Mouse (Mus musculus) retina, embryonic 14.5 days (tissue): Measurements from ENCODE around the gene Pcnx.
"Not testable (repeated sequence)": the region's sequence is repeated elsewhere in the genome, so short reads cannot be mapped to it uniquely, and the experiment has no call there.

ENCODE experiments used
- DNase-seq: peaks from one replicate; pipeline ENCODE4 v3.0.0-alpha.2; 2015; ENCODE audit warnings: low spot score

Gene Pcnx

GRCm38 (mm10) chr12:81958351-81958750, 98.5 kb downstream of the Pcnx start:
- DNase-seq = no peak

DNA sequence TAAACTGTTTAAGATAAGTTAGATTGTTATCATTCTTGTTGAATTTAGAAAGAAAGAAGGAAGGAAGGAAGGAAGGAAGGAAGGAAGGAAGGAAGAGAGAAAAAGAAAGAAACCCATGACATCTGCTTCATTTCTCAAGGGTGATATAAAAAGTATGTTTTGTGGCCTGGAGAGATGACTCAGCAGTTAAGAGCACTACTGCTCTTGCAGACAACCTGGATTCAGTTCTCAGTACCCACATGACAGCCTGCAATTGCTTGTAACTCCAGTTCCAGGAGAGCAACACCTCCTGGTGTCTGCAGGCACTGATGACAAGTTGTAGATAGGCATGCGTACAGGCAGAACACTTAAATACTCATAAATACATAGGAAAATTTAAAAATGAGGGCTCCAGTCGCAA, 105.6 kb downstream of the Pcnx start:
- no peak for DNase-seq

GRCm38 (mm10) chr12:81971042-81971883, 111.4 kb downstream of the Pcnx start:
- no peak for DNase-seq

- no peak for DNase-seq
Measured at GRCm38 (mm10) chr12:81971884-81972362, 112.1 kb downstream of the Pcnx start.

DNA sequence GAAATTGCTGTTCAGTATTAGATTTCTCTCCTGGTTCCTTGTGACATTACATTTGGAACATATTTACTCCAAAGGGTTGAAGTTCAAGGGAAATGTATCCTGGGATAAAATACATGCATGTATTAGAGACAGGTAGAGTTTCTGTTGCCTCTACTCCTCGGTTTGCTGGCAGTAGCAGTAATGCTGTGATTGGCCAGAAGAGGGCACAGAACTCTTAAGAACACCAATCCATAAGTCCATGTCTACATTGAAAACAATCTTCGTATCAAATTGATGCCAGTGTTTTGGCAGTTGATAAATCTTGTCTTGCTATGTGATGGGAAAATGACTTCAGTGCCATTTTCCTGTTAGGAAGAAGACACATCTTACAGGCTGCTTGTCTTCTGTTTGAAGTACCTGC, 115.0 kb downstream of the Pcnx start:
- DNase-seq = peak; percentile 62

GRCm38 (mm10) chr12:81977346-81977745, 117.5 kb downstream of the Pcnx start:
- DNase-seq = peak; percentile 22

GRCm38 (mm10) chr12:81979312-81979711, 119.5 kb downstream of the Pcnx start:
- DNase-seq = no peak

DNA sequence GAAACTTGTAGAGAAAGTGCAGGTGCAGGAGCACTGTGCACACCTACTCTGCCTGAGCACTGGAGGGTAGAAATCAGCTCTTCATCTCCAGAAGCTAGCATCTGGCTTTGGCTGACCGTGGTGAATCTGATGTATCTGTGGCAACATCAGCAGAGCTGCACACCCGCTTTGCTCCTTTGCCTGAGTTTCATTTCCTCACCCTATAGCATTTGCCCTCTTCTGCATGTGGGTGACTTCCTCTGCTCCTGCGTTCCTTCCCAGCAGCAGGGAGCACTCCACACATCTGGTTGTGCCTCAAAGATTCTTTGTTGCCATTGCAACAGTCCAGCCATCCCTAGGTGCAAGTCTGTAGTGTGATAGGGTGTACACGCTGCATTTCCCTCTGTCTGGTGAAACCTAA, 132.3 kb downstream of the Pcnx start:
- no peak for DNase-seq

DNA sequence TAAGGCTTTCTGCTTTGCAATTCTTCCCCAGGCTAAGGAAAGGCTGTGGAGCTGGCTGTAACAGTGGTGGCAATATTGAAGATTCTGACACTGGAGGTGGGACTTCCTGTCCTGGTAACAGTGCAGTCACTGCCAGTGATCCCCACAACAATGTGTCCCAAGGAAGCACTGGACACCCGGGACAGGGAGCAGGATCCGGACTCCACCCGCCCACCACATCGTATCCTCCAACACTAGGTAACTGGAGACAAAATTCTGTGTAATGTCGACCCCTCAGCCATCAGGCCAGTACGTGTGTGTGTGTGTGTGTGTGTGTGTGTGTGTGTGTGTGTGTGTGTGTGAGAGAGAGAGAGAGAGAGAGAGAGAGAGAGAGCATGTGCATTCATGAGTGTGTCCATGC, 133.2 kb downstream of the Pcnx start:
- no peak for DNase-seq

DNA sequence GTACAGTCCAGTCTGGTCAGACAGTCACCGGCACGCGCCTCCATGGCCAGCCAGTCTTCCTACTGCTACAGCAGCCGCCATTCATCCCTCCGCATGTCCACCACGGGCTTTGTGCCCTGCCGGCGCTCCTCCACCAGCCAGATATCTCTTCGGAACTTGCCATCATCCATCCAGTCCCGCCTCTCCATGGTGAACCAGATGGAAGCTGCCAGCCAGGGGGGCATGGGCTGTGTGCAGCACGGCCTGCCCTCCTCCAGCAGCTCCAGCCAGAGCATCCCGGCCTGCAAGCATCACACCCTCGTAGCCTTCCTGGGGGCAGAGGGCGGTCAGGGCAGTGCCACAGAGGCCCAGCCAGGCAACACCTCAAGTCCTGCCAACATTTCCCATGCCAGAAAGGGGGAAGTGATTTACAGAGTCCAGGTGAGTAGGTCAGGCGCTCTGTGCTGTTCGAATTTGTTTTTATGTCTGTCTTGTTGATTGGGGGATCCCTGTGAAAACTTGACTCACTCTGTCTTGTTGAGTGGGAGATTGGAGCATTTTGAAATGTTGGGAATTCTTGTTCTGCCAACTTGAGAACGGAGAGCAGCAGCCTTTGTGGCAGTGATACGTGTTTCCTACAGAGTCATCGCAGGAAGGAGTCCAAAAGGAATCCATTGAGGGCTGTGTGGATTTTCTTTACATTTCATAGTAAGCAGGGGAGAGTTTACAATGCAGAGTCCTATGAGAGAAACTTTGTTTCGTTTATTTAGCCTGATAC, 135.3 kb downstream of the Pcnx start:
- DNase-seq = no peak

DNA sequence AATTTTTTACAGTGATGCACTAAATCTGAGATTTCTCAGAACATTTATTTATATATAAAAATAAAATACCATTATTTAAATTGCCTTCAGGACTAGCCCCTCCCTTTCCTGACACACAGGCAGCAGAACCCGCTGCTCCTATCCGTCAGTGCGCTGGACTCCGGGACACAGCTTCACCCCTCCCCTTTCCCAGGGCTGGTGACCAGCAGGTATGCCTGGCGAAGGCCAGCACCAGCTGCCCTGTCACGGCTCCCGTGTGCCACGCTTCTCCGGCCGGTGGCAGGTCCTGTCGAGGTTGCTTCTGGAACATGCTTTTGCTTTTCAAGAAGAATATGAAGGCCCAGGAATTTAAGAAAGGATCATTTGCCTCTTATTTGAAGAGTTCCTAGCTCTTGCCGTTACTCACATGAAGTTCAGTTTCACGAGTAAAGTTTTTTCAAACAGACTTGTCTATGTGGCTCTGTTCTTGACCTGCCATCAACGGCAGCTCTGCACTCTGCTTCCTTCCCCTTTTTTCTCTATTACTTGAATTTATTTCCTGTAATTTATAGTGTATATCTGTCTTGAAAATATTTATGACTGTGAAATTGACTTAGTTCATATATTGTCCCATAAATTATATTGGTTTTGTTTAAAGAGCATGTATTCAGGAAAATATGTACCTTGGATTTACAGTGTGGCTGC, 137.0 kb downstream of the Pcnx start:
- DNase-seq = no peak

DNA sequence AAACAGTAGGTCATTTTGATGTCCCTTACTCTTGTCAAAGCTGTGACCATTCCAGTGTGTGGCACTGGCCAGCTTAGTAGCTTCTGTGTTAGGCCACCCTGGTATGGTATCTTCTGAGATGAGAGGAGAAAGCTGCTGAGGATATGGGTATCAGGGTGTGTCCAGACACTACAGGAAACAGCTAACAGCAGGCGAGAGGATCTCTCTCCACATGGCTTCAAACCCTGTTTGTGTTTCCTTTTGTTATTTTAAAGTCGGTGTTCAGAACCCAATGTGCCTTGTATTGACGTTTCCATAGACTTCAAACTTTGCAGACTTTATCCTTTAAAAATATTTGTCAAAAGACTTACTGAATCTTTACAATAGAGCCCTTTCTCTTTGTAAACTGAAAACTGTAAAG, 137.7 kb downstream of the Pcnx start:
- DNase-seq = no peak

- DNase-seq = not testable (repeated sequence)
Measured at GRCm38 (mm10) chr12:82002697-82003096, 142.9 kb downstream of the Pcnx start.

- DNase-seq = not testable (repeated sequence)
Measured at GRCm38 (mm10) chr12:82025901-82026633, 166.2 kb downstream of the Pcnx start.

DNA sequence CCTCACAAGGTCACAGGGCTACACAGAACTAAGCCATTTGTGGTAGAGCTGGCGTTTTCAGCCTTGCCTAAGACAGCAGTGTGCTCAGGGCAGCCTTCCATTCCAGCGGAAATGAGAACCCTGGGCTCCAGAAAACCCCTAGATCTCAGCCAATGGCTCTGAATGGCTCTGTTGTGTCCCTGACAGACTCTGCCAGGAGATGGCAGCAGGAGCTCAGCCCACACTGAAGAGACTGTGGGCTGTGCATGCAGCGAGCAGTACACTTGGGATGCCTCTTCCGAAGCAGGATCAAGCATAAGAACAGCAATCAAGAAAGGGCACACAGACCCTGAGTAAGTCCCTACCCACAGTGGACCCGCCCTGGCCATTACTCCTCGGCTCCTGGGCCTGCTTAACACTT, 173.7 kb downstream of the Pcnx start:
- not testable (repeated sequence) for DNase-seq

DNA sequence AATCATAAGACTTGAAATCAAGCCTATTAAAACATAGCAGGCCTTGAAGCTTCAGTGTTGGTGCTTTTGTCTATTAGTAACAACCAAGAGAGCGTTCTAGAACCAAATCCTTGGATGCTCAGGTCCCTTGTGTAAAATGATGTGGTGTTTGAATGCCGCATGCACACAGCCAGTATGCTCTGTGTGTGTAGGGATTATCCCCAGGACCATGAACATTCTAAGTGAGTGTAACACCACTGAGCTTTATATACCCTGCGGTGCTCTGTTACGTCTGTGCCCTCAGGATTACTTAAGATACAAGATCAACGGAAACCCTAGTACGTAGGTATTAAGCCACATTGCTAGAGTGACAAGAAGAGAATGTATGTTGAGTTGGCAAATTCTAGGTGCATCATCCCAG, 174.2 kb downstream of the Pcnx start:
- DNase-seq = not testable (repeated sequence)

DNA sequence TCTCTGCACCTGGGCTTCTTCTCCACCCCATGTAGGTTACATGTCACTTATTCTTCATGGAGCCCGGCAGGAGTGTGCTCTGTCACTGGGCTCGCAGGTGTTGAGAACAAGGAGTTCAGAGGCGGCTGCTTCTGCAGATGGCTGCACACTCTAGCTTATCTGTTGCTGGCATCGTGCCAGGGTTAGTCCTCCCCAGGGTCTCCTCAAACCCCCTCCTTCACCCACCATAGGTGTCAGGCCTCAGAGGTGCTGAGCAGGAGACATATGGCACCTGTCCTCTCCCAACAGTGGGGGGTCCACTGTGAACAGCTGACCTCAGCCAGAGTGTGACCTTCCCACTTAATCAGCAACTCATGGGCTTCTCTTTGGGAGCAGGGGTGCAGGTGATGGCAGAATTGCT, 184.3 kb downstream of the Pcnx start:
- not testable (repeated sequence) for DNase-seq
